Mouse (Mus musculus) lung, adult 2 months (tissue): ENCODE results near the gene Usp2.

Experiments used
- CTCF ChIP-seq: fragments of 200-500 bp; IDR thresholded peaks from 2 replicates; pipeline ENCODE4 v1.5.1; 2011; ENCODE audit warnings: mild to moderate bottlenecking, low read length, control low read depth; ENCODE audit not compliant: insufficient read depth
- POLR2A ChIP-seq: fragments of 200-500 bp; IDR thresholded peaks from 2 replicates; pipeline ENCODE4 v1.6.1; 2011; ENCODE audit warnings: low read depth, mild to moderate bottlenecking, control low read depth, low read length, borderline replicate concordance; ENCODE audit errors: extremely low read depth

DNA sequence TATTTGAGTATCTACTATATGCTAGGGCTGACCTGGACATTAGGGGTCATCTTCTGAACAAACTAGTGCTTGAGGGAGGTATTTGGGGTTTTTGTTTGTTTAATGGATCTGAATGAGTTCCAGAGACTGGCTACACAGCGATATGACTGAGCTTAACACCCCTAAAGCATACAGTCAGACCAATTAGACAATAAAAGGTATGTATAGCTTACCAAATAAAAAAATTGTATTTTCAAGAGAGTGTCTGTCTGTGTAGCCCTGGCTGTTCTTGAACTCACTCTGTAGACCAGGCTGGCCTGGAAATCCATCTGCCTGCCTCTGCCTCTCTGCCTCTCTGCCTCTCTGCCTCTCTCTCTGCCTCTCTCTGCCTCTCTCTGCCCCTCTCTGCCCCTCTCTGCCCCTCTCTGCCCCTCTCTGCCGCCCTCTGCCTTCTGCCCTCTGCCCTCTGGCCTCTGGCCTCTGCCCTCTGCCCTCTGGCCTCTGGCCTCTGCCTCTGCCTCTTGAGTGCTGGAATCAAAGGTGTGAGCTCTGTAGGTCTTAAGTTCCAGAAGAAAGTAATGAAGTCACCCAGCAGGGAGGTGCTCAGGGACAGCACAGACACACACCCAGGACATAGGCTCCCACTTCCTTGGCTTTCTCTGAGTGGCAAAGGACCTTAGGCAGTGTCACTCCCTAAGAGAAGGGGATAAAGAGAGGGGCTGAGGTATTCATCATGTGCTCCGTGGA lies 21.5 kb upstream of the Usp2 start:
- TF ChIP-seq CTCF (no peak), POLR2A (no peak)
